In genomic region chr11:77916741-77917140, GRCm38 (mm10) we compare ENCODE assay signal across 20 mouse cellular contexts. TPM values are rescaled to one million over a fixed set of nuclear protein-coding genes. Genes with fewer than 3 reads are reported as not detected.
DNase-seq lines count a peak whose midpoint lies in the region; ATAC-seq lines count a peak whose summit lies in the region.
"Had no signal": no experiment of that assay in that cellular context is flagged by ENCODE, and none has a peak within 500 bp of the region (broad histone marks: within the 10 kb centered on the region; RNA-seq: fewer than 3 reads in every experiment).

No protein-coding gene starts in this region.

- no peak for ATAC-seq in forebrain, embryonic 14.5 days
- no peak for ATAC-seq in midbrain, embryonic 13.5 days
- no peak for ATAC-seq in midbrain, embryonic 15.5 days (replicated peaks)
- ATAC-seq in limb, embryonic 11.5 days (ENCODE audit: insufficient number of reproducible peaks, low FRiP score, low TSS enrichment, low read depth) = no peak
- ATAC-seq: liver, postnatal 0 days; lung, postnatal 0 days; Patski had no signal

- no peak overlapping the region for H3K4me2 ChIP-seq in forebrain, embryonic 14.5 days (ENCODE audit: low read length)
- H3K4me2 ChIP-seq in midbrain, embryonic 13.5 days (replicated peaks) = no peak overlapping the region
- H3K4me2 ChIP-seq in midbrain, embryonic 15.5 days = no peak overlapping the region
- no peak overlapping the region; the same call in 1 of the 2 replicates for H3K4me2 ChIP-seq in limb, embryonic 11.5 days (ENCODE audit: low read depth, severe bottlenecking)
- H3K4me2 ChIP-seq: heart, embryonic 15.5 days; hindbrain, embryonic 15.5 days; liver, embryonic 11.5 days; midbrain, embryonic 11.5 days; neural tube, embryonic 13.5 days had no signal

- no peak overlapping the region for H3K9ac ChIP-seq in forebrain, embryonic 14.5 days (ENCODE audit: low read length)
- H3K9ac ChIP-seq in midbrain, embryonic 13.5 days (replicated peaks) = no peak overlapping the region
- no peak overlapping the region for H3K9ac ChIP-seq in midbrain, embryonic 15.5 days
- no peak overlapping the region for H3K9ac ChIP-seq in limb, embryonic 11.5 days (ENCODE audit: low read length)
- H3K9ac ChIP-seq: heart, embryonic 15.5 days; hindbrain, embryonic 15.5 days; liver, postnatal 0 days; neural tube, embryonic 13.5 days had no signal

- no peaks in the 10 kb centered on the region for H3K36me3 ChIP-seq in forebrain, embryonic 10.5 days (replicated peaks)
- H3K36me3 ChIP-seq in forebrain, embryonic 14.5 days (ENCODE audit: control insufficient read depth, insufficient read depth, low read length) = no peaks in the 10 kb centered on the region
- H3K36me3 ChIP-seq in midbrain, embryonic 13.5 days = no peaks in the 10 kb centered on the region
- no peaks in the 10 kb centered on the region for H3K36me3 ChIP-seq in midbrain, embryonic 15.5 days (replicated peaks)
- no peaks in the 10 kb centered on the region for H3K36me3 ChIP-seq in limb, embryonic 11.5 days (ENCODE audit: control insufficient read depth, insufficient read depth, low read length)
- H3K36me3 ChIP-seq: G1E; heart, embryonic 15.5 days; hindbrain, embryonic 15.5 days; neural tube, embryonic 13.5 days had no signal

- peak overlapping the region; percentile 11; the same call in 1 of the 2 replicates for H3K27ac ChIP-seq in forebrain, embryonic 10.5 days
- no peak overlapping the region for H3K27ac ChIP-seq in forebrain, embryonic 14.5 days (ENCODE audit: low read depth, low read length)
- 0 out of 2 replicates have a peak overlapping the region, but pooled peaks have one; percentile 36 for H3K27ac ChIP-seq in midbrain, embryonic 13.5 days
- H3K27ac ChIP-seq in midbrain, embryonic 15.5 days = no peak overlapping the region
- H3K27ac ChIP-seq in limb, embryonic 11.5 days (replicated peaks; ENCODE audit: low read depth, low read length) = peak overlapping the region; percentile 61; the same call in 1 of the 2 replicates
- H3K27ac ChIP-seq: heart, embryonic 15.5 days; hindbrain, embryonic 15.5 days; neural tube, embryonic 13.5 days had no signal

- peaks cover 48% of the 10 kb centered on the region for H3K4me1 ChIP-seq in forebrain, embryonic 10.5 days
- H3K4me1 ChIP-seq in forebrain, embryonic 14.5 days (ENCODE audit: control insufficient read depth, insufficient read depth, low read length) = peaks cover 6% of the 10 kb centered on the region; the same call in 1 of the 2 replicates
- peaks cover 45% of the 10 kb centered on the region for H3K4me1 ChIP-seq in midbrain, embryonic 13.5 days (replicated peaks)
- peaks cover 38% of the 10 kb centered on the region for H3K4me1 ChIP-seq in midbrain, embryonic 15.5 days
- peaks cover 30% of the 10 kb centered on the region for H3K4me1 ChIP-seq in limb, embryonic 11.5 days (ENCODE audit: control insufficient read depth, insufficient read depth, low read length)

- H3K4me3 ChIP-seq in forebrain, embryonic 10.5 days = no peak overlapping the region
- no peak overlapping the region for H3K4me3 ChIP-seq in forebrain, embryonic 14.5 days (ENCODE audit: low read depth, low read length)
- H3K4me3 ChIP-seq in midbrain, embryonic 13.5 days (replicated peaks) = no peak overlapping the region
- no peak overlapping the region for H3K4me3 ChIP-seq in midbrain, embryonic 15.5 days
- H3K4me3 ChIP-seq in limb, embryonic 11.5 days (ENCODE audit: low read depth, low read length) = no peak overlapping the region
- H3K4me3 ChIP-seq: heart, embryonic 15.5 days; hindbrain, embryonic 15.5 days; neural tube, embryonic 13.5 days had no signal

- H3K27me3 ChIP-seq in forebrain, embryonic 10.5 days (ENCODE audit: poor library complexity, severe bottlenecking) = peaks cover 87% of the 10 kb centered on the region
- no peaks in the 10 kb centered on the region for H3K27me3 ChIP-seq in forebrain, embryonic 14.5 days (replicated peaks; ENCODE audit: control insufficient read depth, insufficient read depth, low read length)
- H3K27me3 ChIP-seq in midbrain, embryonic 13.5 days = peaks cover 46% of the 10 kb centered on the region
- H3K27me3 ChIP-seq in midbrain, embryonic 15.5 days (replicated peaks) = no peaks in the 10 kb centered on the region
- H3K27me3 ChIP-seq in limb, embryonic 11.5 days (ENCODE audit: control insufficient read depth, insufficient read depth, low read length) = peaks cover 20% of the 10 kb centered on the region

- H3K9me3 ChIP-seq in forebrain, embryonic 10.5 days = no peaks in the 10 kb centered on the region
- no peaks in the 10 kb centered on the region for H3K9me3 ChIP-seq in forebrain, embryonic 14.5 days (replicated peaks; ENCODE audit: control insufficient read depth, low read length)
- no peaks in the 10 kb centered on the region for H3K9me3 ChIP-seq in midbrain, embryonic 13.5 days
- no peaks in the 10 kb centered on the region for H3K9me3 ChIP-seq in midbrain, embryonic 15.5 days
- no peaks in the 10 kb centered on the region for H3K9me3 ChIP-seq in limb, embryonic 11.5 days (ENCODE audit: control insufficient read depth, low read length)
- H3K9me3 ChIP-seq: G1E; heart, embryonic 15.5 days; hindbrain, embryonic 15.5 days; neural tube, embryonic 13.5 days had no signal

- 86% methylated on average over 4 of the region's 4 CpGs for WGBS in forebrain, embryonic 10.5 days
- WGBS in forebrain, embryonic 14.5 days = 88% methylated on average over 4 of the region's 4 CpGs
- WGBS in midbrain, embryonic 13.5 days = 92% methylated on average over 4 of the region's 4 CpGs
- WGBS in midbrain, embryonic 15.5 days = 86% methylated on average over 4 of the region's 4 CpGs
- 69% methylated on average over 4 of the region's 4 CpGs for WGBS in limb, embryonic 11.5 days

- no peak for DNase-seq in forebrain, embryonic 10.5 days (ENCODE audit: extremely low spot score, low spot score)
- no peak for DNase-seq in forebrain, embryonic 14.5 days (ENCODE audit: low spot score)
- no peak for DNase-seq in limb, embryonic 11.5 days (ENCODE audit: low spot score)
- DNase-seq in neural tube, embryonic 10.5 days (ENCODE audit: extremely low spot score, low spot score) = no peak
- DNase-seq in lung, postnatal 14 days = no peak
- DNase-seq: adrenal gland, adult 2 months; cerebellum, adult 11 months; heart, postnatal 36 days; liver, postnatal 0 days had no signal

RNA-seq across cellular contexts. Expression of gene Sez6, which starts 13.9 kb away (rescaled TPM):
- 2.8 and 4.3 TPM in 2 replicates for polyA plus RNA-seq in forebrain, embryonic 10.5 days (2016; fragmentation: Nextera tagmentation; extraction: Ambion mirVana)
- 140 and 175 TPM in 2 replicates for polyA plus RNA-seq in forebrain, embryonic 14.5 days (2014; fragmentation: Nextera tagmentation; extraction: Ambion mirVana)
- polyA plus RNA-seq in midbrain, embryonic 13.5 days (2015; fragmentation: Nextera tagmentation; extraction: Ambion mirVana) = 118 TPM in 2 replicates
- polyA plus RNA-seq in midbrain, embryonic 15.5 days (2015; fragmentation: Nextera tagmentation; extraction: Ambion mirVana) = 159 and 162 TPM in 2 replicates
- 0.10 and 0.23 TPM in 2 replicates for polyA plus RNA-seq in limb, embryonic 11.5 days (2014; fragmentation: Nextera tagmentation; extraction: Ambion mirVana)
- polyA plus RNA-seq: liver, postnatal 0 days; Patski; spleen, adult 2 months had no signal

RNA-seq across cellular contexts. Expression of gene Pipox, which starts 22.8 kb away (rescaled TPM):
- 10.0 and 10.1 TPM in 2 replicates for polyA plus RNA-seq in forebrain, embryonic 10.5 days (2016; fragmentation: Nextera tagmentation; extraction: Ambion mirVana)
- 10.1 and 11.4 TPM in 2 replicates for polyA plus RNA-seq in forebrain, embryonic 14.5 days (2014; fragmentation: Nextera tagmentation; extraction: Ambion mirVana)
- polyA plus RNA-seq in midbrain, embryonic 13.5 days (2015; fragmentation: Nextera tagmentation; extraction: Ambion mirVana) = 8.6 and 11.0 TPM in 2 replicates
- polyA plus RNA-seq in midbrain, embryonic 15.5 days (2015; fragmentation: Nextera tagmentation; extraction: Ambion mirVana) = 5.7 and 6.7 TPM in 2 replicates
- polyA plus RNA-seq in limb, embryonic 11.5 days (2014; fragmentation: Nextera tagmentation; extraction: Ambion mirVana) = 0.30 and 0.72 TPM in 2 replicates
- polyA plus RNA-seq: G1E had no signal

Comparison
In these comparisons a context has a peak if more than half of its experiments do, and no peak if none do; other contexts are left out.
1. H3K27ac ChIP-seq: peak in forebrain, embryonic 10.5 days (single experiment), midbrain, embryonic 13.5 days (single experiment) and limb, embryonic 11.5 days (single experiment); none in forebrain, embryonic 14.5 days (single experiment) and midbrain, embryonic 15.5 days (single experiment).
2. RNA of gene Sez6, which starts 13.9 kb away (polyA plus RNA-seq): 159 to 162 TPM in midbrain, embryonic 15.5 days, 140 to 175 TPM in forebrain, embryonic 14.5 days and 118 TPM in midbrain, embryonic 13.5 days; 2.8 to 4.3 TPM in forebrain, embryonic 10.5 days and 0.10 to 0.23 TPM in limb, embryonic 11.5 days; every median in the first group is over 10 times any median in the second.